Mouse (Mus musculus) left cerebral cortex, adult 18-20 months (tissue): ENCODE data around the gene Gm11564. TPM values are rescaled to one million over a fixed set of nuclear protein-coding genes. Genes with fewer than 3 reads are reported as not detected.
"Not testable (repeated sequence)": the region's sequence is repeated elsewhere in the genome, so short reads cannot be mapped to it uniquely, and the experiment has no call there.

Experiments
- DNase-seq, 2 experiments: peaks; one replicate each; pipeline ENCODE4 v3.0.0; 2021 to 2022; ENCODE audit warnings: low spot score in 2 of 2, mixed read lengths in 1 of 2
- long read RNA-seq, 2 experiments: library from polyadenylated mRNA; stranded (forward); transcript quantifications; one replicate each; pipeline ENCODE4 v2.0.0; 2021
- total RNA-seq, 2 experiments: library from RNA; stranded (reverse); gene quantifications; 2 replicates each; pipeline ENCODE4 v1.2.3; 2021

Gene Gm11564
- not detected for total RNA-seq
- long read RNA-seq, experiment 1 = 0 reads
- long read RNA-seq, experiment 2 = 0 reads

- DNase-seq = not testable (repeated sequence)
Measured at GRCm38 (mm10) chr11:99815566-99815965, at the start of gene Gm11564. Gene Gm11564, minus strand, starts transcription at chr11:99815666.

- DNase-seq = not testable (repeated sequence)
Measured at GRCm38 (mm10) chr11:99864176-99864575, 48.7 kb upstream of the Gm11564 start, which contains the start of gene Gm11559. Gene Gm11559, plus strand, starts transcription at chr11:99864476.

- DNase-seq = no peak
Measured at GRCm38 (mm10) chr11:99858761-99859160, 43.3 kb upstream of the Gm11564 start.

- no peak for DNase-seq
Measured at GRCm38 (mm10) chr11:99857617-99858016, 42.2 kb upstream of the Gm11564 start, which contains the start of gene Gm11568. Gene Gm11568, plus strand, starts transcription at chr11:99857917.

GRCm38 (mm10) chr11:99854121-99854520, 38.7 kb upstream of the Gm11564 start:
- no peak for DNase-seq

- DNase-seq = no peak
Measured at GRCm38 (mm10) chr11:99851508-99851907, 36.0 kb upstream of the Gm11564 start, which contains the start of gene Krtap4-16. Gene Krtap4-16, minus strand, starts transcription at chr11:99851608.

GRCm38 (mm10) chr11:99846746-99847145, 31.3 kb upstream of the Gm11564 start:
- DNase-seq = no peak

GRCm38 (mm10) chr11:99842185-99842584, 26.7 kb upstream of the Gm11564 start:
- no peak for DNase-seq

GRCm38 (mm10) chr11:99837966-99838365, 22.5 kb upstream of the Gm11564 start, which contains the start of gene 2300003K06Rik:
Gene 2300003K06Rik, minus strand, starts transcription at chr11:99838066.
- no peak for DNase-seq

- not testable (repeated sequence) for DNase-seq
Measured at GRCm38 (mm10) chr11:99809792-99810191, 5.7 kb downstream of the Gm11564 start, which contains the start of gene Krtap4-13. Gene Krtap4-13, minus strand, starts transcription at chr11:99809892.

GRCm38 (mm10) chr11:99804346-99804745, 11.1 kb downstream of the Gm11564 start, which contains the start of gene Gm11554:
Gene Gm11554, minus strand, starts transcription at chr11:99804446.
- DNase-seq = not testable (repeated sequence)

- DNase-seq = not testable (repeated sequence)
Measured at GRCm38 (mm10) chr11:99798832-99799231, 16.6 kb downstream of the Gm11564 start, which contains the start of gene Gm11569. Gene Gm11569, minus strand, starts transcription at chr11:99798932.

GRCm38 (mm10) chr11:99793367-99793766, 22.1 kb downstream of the Gm11564 start, which contains the start of gene Gm11596:
Gene Gm11596, minus strand, starts transcription at chr11:99793467.
- no peak for DNase-seq

- DNase-seq = not testable (repeated sequence)
Measured at GRCm38 (mm10) chr11:99784900-99785299, 30.6 kb downstream of the Gm11564 start, which contains the start of gene Krtap4-9. Gene Krtap4-9, plus strand, starts transcription at chr11:99785200.

- no peak for DNase-seq
Measured at GRCm38 (mm10) chr11:99780604-99781003, 34.9 kb downstream of the Gm11564 start, which contains the start of gene Krtap4-8. Gene Krtap4-8, minus strand, starts transcription at chr11:99780704.

- no peak for DNase-seq
Measured at GRCm38 (mm10) chr11:99778401-99778800, 37.1 kb downstream of the Gm11564 start.

- DNase-seq = not testable (repeated sequence)
Measured at GRCm38 (mm10) chr11:99772813-99773212, 42.7 kb downstream of the Gm11564 start, which contains the start of gene Gm11595. Gene Gm11595, minus strand, starts transcription at chr11:99772913.

- DNase-seq = no peak
Measured at GRCm38 (mm10) chr11:99768410-99768809, 47.1 kb downstream of the Gm11564 start.
